Mouse (Mus musculus): Measurements from ENCODE around the gene Gpr146.

Gpr146 gene

DNA sequence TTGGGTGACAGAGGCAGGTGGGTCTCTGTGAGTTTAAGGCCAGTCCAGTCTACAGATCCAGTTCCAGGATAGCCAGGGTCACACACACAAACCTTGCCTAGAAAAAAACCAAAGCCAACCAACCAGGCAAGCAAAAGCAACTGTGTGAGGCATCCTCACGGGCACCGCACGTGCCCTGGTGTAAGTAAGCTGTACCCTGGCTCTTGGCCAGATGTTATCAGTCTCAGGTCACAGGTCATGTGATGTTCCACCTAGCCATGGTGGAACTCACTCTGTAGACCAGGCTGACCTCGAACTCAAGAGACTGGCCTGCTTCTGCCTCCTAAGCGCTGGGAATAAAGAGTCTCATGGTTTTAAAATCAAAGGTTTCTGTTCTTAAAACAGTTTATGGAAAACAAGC, 18.3 kb upstream of the Gpr146 start:
- DNase-seq = no peak

DNA sequence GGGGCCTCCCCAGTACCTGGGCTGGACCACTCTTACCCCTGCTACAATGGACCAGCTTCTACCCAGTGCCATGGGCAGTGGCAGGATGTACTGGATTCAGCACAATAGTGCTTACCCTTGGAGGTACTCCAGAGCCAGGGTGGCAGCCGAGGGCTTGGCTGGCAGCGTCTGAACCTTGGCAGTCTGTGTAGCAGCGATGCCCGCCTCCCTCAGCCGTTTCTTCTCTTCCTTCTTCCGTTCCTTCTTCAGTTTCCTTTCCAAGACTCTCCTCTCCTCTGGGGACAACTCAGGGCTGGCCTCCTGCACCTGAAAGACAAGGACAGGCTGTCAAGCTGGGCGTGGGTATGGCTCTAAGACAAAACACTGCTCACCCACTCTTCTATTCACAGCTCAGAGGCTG, 13.6 kb upstream of the Gpr146 start:
- no peak for DNase-seq

DNA sequence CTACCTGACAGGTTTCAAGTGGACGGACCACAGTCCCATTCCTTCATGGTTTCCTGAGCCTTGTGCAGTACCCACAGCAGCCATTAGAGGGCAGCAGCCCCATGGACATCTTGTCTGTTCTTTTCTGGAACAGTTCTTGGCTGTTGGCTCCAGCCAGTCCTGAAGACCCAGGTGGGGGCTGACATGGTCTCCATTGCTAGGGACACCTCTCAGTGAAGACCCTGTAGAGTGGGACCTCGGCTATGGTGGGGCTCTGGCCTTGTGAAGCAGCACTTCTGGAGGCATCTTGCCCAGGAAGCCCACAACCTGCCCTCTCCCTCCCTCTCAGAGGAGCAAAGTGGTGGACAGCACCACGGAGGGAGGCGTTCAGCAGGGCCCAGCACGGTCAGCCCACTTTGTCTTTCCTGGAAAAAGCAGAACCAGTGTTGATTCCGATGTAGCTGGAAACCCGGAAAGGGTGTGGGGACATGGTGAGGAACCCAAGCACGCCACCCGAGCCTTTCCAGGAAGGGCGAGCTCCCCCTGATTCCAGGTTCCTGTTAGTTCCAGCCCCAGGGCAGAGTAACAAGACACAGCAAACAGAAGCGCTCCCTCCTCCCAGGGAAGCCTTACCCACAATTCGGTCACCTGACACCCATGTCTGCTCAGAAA, 13.1 kb upstream of the Gpr146 start:
- peak; percentile 92 for DNase-seq

DNA sequence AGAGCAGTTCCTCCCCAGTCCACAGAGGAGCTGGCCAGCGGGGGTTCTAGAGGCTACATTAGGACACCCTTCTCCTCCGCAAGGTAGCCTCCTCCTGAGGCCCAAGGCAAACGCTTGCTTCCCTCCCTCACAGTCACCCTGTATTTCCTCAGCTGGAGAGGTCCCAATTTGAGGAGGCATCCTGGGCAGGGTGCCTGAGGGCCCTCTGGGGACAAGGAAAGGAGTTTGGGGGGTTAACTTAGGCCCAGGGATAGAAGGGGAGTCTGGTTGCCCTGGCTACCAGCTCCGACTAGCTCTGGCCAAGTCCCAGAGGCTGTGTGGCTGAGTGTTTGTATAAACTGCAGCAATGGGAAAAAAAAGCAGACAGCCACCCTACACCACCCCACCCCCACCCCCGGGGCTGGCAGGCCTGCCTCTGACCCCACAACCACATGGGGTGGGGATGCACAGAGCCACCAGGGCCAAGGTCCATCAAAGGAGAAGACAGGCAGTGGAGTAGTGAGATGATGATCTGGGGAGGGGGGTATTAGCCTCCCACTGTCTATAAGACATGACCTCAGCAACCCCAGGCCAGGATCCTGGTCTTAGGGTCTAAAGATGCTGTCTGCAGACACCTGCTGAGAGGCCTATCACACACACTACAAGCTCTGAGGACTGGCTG, 12.5 kb upstream of the Gpr146 start:
- no peak for DNase-seq

DNA sequence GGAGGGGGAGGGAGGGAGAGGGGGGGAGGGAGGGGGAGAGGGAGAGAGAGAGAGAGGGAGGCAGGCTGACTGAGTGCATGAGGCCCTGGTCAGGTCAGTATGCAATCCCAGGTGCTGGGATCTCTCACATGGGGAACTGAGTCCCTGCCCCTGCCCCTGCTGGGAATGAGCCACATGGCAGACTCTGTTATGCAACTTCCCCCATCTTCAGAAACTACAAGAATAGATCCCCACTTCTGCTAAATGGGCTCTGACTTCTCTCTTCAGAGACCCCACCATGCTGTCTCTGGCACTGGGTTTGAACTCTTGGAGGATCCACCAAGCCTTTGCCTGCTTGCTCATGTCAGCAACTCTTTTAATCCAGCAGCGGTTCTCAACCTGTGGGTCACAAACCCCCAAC, 11.7 kb upstream of the Gpr146 start:
- DNase-seq = no peak

DNA sequence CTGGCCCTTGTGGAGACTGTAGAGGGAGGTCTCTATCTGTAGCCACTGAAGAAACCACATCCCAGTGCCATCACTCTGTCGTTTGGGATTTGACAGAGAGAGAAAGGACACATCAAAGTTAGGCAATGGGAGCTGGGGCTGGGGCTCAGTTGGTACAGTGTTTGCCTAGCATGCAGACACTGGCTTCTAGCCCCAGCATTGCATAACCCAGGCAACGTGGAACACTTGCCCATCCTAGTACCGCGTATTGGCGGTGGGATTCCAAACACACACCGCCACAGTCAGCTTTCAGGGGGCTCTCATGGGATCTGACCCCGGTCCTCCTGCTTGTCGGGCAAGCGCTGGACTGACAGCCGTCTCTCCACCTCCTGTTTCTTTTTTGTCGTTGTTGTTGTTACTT, 11.0 kb upstream of the Gpr146 start:
- no peak for DNase-seq

DNA sequence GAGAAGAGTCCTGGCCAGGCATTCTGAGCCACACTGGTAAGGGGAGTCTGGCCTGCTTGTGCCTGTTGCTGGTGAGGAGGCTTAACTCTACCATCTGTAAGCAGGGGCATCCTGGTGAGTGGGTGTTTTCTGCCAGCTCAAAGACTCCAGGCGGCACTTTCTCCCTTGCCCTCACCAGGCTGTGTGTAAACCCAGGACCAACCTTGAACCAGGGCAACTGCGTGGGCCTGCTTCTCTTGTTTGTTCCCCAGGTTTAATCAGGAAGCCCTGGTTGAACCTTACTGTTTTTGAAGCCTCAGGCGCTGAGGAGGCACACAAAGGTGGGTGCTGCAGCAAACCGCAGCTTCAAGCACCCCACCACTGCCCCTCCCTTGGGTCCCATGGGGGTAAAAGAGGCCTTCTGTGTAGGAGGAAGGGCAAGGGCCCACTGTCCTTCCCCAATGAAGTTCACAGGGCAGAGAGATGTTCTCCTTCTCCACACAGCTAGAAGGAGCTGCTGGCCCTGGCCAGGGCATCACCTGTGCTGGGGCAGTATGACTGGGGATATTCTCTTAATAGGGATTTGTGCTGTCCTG, 9.5 kb upstream of the Gpr146 start:
- no peak for DNase-seq

DNA sequence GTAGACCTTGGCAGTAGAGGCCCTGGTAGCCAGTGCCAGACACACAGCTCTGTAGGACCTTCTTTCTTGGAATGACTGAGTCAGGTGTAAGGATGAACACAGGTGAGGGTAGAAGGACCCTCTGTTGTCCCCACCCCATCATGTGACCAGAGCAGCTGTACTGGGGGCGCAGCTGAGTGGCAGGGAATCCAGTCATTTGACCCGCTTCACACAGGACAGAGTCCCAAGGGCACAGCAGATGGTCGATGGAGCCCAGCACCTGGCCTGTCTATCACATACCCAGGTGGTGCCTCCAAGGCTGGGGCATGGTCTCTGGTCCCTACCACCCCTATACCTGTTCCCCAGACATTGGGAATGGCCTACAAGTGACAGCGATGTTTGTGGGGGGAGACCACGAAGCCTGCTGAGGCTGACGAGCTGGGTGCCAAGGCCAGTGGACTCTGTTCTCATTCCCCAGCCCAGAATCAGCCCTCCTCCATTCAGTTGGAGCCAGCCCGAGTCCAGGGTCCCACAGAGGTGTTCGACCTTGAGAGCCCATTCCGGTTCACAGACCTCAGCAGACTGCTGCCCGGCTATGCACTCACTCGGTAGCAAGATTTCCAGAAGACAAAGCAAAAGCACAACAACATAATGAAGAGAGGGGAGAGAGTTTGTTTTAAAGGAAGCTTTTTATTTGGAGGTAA, 8.7 kb upstream of the Gpr146 start:
- peak; percentile 84 for DNase-seq

DNA sequence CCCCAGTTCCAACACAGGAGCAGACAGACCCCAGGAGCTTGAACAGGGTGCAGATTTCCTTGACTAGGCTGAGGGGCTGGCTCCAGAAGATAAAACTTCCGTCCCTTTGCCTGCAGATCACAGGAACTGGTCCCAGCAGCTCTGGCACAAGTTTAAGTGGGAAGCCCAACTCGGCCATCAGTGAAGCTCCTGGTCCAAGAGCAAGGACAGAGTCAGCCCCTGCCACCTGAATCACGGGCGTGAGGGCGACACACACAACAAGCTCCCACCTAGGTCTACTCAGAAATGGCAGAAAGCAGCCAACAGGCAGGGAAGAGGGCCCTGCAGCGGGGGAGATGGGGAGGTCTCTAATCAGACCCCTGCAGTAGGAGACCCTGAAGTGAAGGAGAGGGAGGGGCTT, 7.2 kb upstream of the Gpr146 start:
- no peak for DNase-seq

DNA sequence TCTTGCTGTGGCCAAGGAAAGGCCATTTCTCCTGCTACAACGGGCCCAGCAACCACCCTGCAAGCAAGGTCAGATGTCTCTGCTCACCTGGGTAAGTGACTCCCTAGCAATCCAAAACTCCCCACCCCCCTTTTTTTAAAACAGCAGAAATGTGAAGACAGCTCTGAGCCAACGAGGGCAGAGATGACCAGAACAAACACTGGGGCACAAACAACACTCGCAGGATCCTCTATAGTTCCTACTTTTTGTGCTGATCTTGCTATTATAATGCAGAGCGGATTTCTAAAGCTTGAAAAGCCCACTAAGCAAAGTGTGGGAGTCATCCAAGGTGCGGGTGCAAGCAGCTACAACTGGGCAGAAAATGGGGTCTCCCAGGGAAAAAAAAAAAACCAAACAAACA, 6.4 kb upstream of the Gpr146 start:
- no peak for DNase-seq

DNA sequence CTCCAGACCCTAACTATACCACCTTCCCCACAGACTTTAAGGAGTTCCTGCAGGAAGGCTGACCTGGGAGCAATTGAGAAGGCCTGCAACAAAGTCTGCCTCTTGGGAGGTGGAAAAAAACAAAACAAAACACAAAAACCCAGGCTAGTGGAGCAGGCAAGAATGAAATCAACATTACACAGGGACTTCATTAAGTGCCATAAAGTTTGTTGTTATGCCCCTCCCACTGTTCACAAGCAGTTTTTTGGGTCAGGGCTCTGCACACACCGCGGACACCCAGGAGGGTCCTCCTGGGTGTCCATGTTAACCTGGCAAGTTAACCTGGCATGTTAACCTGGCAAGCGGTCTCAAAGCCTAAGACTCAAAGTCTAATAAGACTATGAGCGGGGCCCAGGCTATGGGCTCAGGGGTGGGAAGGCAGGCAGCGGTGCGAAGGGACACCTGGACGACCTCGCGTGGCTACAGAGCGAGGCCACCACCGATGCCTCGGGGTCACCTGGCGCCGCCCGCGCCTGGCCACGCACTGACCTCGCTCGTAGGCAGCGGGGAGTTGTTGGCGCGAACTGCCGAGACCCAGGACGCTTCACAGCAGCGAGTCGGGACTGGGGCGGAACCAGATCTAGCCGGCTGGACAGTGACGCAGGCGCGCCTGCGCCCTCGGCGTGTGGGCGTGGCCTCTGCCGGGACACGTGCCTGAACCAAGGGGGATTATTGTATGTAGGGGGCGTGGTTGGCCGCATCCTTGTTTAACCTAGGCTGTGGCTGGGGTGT, 5.7 kb upstream of the Gpr146 start:
- DNase-seq = peak; percentile 97

DNA sequence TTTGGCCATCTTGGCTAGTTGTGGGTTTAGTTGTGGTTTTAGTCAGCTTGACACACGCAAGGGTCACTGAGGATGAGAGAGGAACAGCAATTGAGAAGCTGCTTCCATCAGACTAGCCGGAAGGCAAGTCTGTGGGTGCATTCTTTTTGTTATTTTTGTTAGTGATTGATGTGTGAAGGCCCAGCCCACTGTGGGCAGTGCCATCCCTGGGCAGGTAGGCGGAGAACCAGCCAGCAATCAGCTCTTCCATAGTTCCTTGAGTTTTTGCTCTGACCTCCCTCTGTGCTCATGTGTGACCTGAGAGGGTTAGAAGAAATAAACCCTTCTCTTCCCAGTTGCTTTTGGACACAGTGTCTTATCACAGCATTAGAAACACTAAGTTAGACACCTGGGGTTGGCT, 4.4 kb upstream of the Gpr146 start:
- no peak for DNase-seq

DNA sequence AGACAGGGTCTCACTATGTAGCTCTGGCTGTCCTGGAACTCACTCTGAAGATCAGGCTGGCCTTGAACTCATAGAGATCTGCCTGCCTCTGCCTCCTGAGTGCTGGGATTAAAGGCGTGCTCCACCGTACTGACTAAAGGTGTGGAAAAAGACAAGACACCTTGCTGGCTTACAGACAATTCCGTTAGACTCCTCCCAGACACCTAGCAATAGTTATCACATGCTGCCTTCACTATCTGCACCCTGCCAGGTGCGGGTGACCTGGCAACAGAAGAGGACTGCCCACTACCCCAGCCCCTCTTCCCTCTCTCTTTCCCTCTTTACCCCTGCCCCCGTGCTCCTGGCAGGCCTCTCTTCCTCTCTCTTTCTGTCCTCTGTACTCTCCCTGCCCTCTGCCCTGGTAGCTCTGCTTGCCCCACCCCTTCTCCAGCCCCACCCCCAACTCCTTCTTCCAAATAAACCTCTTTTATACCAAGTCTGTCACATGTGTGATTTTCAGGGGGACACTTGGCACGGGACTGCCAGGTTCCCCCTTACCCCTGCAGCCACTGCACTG, 3.5 kb upstream of the Gpr146 start:
- DNase-seq = peak; percentile 55

DNA sequence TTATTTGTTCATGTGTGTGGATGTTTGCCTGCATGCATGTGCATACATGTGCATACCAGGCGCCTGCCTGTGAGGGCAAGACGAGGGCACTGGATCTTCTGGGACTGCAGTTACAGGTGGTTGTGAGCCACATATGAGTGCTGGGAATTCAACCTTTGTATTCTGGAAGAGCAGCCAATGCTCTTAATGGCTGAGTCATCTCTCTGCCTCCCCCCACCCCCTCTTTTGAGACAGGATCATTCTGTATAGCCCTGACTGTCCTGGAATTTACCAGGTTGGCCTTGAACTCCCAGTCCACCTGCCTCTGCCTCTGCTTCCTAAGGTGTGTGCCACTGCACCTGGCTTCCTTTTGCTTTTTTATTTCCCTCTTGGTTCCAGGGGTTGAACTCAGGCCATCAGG, 2.7 kb upstream of the Gpr146 start:
- DNase-seq = no peak

DNA sequence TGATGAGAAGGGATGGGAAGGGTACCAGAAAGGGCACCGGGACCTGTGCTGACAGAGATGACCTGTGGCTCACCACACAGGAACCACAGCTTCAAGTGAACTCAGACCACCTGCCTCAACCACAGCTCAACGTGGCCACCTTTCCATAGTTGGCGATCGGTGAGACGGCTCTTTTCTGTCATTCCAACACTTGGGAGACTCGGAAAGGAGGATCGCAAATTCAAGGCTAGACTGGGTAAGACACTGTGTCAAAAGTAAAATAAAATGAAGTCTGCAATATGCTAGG, 717 bp downstream of the Gpr146 start:
- no peak for DNase-seq

DNA sequence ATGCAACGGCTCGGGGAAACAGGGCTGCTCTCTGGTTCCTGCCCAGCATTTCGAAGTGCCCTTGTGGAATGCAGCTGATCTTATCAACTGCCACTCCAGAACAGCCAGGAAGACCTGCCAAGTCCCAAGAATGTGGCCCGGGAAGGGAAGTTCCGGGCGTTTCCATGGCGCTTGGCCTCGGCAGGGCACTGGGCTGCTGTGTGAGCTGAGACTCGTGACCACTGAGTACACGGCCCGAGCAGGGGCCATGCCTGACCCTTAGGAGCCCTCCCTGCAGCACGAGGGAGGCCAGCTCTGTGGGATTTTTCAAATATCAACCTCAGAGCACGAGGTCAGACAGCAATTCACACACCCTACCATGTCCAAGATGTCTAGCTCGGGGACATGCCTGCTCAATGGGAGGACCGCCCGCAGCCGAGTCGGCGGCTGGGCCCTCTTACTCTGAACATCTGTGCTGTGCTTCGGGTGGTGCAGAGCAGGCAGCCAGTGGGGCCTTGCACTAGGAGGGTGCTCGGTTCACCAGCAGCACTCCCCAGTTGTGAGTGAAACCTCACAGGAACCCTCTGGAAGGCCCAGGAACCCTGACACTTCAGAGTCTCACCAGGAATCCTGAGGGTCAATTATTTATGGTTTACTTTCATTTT, 1.6 kb downstream of the Gpr146 start:
- peak; percentile 94 for DNase-seq

DNA sequence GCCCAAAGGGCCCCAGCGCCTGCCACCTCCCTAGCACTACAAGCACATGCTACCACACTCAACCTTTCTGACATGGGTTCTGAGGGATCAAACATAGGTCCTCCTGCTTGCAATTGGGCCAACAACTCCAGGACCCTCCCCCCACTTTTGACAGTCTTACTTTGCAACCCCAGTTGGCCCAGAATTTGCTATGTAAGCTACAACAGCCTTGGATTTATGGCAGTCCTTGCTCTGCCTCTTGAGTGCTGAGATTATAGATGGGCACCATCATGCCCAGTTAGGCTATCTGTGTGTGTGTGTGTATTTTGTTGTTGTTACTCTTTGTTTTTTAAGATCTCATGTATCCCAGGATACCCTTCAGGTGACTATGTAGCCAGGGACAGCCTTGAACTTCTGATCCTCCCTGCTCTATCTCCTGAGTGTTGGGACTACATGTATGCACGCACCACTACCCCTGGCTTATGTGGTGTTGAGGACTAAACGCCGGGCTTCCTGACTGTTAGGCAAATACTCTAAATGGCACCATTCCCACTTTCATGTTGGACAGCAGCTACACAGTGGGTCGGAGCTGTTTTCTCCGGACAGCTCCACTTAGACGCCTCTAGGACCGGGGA, 2.4 kb downstream of the Gpr146 start:
- no peak for DNase-seq

DNA sequence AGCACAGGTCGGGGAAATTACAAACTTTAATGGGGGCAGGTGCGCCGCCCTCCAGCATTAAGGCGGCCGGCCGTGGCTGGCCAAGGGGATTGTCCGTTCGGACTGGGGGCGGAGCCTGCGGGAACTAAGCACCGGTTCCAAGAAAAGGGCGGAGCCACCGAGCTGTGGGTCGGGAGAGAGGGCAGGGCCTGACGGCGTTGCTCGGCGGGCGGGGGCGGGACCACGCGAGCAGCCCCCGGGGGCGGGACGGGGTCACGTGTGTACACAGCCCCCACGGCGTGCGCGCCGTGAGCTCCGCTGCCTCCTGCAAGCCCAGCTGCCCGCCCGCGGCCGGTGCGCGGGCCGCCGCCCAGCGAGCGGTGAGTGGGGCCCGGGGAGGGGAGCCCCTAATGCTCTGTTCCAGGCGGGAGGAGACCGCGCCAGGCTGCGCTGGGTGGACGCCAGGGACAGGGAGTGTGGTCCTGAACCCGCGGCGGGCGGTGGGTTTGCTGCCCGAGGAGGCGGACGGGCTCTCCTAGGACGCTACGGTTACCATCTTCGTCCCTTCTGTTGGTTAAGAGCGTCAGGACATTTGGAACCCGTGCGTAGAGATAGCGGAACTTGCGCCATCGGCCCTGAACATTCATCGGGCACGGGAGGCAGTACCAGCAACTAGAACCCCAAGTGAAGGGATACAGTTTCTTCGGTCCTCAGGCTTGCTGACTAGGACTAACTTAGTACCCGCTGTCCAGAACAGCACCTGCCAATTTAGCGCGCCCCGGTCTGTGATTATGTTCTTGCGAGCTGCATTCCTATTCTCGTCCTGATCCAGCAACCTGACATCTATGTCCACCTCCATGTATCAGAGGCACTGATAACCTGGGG, 3.1 kb downstream of the Gpr146 start:
- peak; percentile 99 for DNase-seq

DNA sequence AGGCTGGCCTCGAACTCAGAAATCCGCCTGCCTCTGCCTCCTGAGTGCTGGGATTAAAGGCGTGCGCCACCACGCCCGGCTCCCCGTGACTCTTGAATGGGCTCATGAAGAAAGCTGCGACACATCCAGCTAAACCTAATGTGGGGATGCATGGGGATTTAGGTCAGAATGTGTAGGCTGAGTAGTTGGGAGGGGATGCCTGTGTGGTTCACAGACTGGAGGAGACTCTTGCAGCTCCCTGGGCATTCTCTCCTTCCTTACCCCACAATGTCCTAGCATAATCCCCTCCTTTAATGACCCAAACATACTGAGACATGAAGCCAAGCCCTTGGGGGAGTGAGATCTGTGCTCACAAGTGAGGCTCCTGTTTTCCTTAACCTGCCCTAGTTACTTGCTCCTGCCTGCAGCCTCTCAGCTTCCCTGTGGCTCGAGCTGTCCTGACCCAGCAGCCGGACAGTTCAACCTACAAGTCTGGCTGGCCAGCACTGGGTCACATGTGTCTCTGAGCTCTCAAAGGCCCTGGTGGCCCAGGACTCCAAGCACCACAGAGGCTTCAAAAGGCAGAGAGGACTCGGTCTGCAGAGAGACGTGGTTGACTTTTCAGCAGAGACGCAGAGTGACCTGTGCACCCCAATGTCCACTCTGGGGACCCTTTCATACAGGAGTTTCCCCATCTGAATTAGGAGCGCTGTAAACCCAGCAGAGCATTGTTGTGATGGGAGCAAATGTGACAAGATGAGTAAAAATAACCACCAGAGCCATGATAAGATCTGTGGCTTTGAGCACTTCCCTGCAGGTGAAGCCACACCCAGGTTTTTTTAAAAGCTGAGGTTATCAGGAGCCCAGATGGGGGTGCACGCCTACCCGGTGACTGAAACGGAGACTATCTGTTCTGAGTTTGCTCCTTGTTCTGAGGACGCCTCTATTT, 4.4 kb downstream of the Gpr146 start:
- peak; percentile 45 for DNase-seq

DNA sequence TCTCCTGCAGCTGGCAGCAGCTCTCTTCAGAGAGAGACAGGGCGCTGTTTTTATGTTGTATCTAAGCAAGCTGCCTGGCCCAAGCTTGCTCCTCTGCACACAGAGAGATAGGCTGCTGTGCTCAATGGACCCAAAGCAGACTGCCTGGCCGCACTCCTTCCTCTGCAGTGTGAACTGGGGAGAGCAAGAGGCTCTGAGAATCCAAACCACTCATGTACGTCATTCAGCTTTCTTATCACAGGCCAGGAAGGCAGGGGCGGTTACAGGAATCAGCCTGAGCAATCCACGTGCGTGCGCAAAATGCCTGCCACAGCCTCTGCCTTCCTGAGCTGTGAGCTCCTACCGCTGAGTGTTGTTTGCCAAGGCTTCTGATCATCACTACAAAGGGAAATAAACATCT, 5.3 kb downstream of the Gpr146 start:
- peak; percentile 66 for DNase-seq

Measured in kidney, postnatal 14 days (tissue).